Mouse (Mus musculus): ENCODE measurements around the gene Vwa8.

Vwa8 gene

GRCm38 (mm10) chr14:79144278-79145224, 295.7 kb downstream of the Vwa8 start:
- no peak for DNase-seq (ENCODE audit: low read depth, low spot score)

- no peak for DNase-seq (ENCODE audit: low read depth, low spot score)
Observed at GRCm38 (mm10) chr14:79151711-79152110, 302.9 kb downstream of the Vwa8 start.

- DNase-seq (ENCODE audit: low read depth, low spot score) = no peak
Observed at GRCm38 (mm10) chr14:79153896-79154295, 305.0 kb downstream of the Vwa8 start.

GRCm38 (mm10) chr14:79154961-79155360, 306.1 kb downstream of the Vwa8 start:
- no peak for DNase-seq (ENCODE audit: low read depth, low spot score)

- no peak for DNase-seq (ENCODE audit: low read depth, low spot score)
Observed at GRCm38 (mm10) chr14:79156526-79157411, 307.9 kb downstream of the Vwa8 start.

GRCm38 (mm10) chr14:79157451-79158218, 308.8 kb downstream of the Vwa8 start:
- DNase-seq (ENCODE audit: low read depth, low spot score) = no peak

GRCm38 (mm10) chr14:79158219-79158521, 309.3 kb downstream of the Vwa8 start:
- DNase-seq (ENCODE audit: low read depth, low spot score) = no peak

GRCm38 (mm10) chr14:79158673-79159200, 309.9 kb downstream of the Vwa8 start:
- no peak for DNase-seq (ENCODE audit: low read depth, low spot score)

GRCm38 (mm10) chr14:79159451-79159850, 310.6 kb downstream of the Vwa8 start:
- no peak for DNase-seq (ENCODE audit: low read depth, low spot score)

- no peak for DNase-seq (ENCODE audit: low read depth, low spot score)
Observed at GRCm38 (mm10) chr14:79160486-79160885, 311.6 kb downstream of the Vwa8 start.

GRCm38 (mm10) chr14:79160966-79161365, 312.1 kb downstream of the Vwa8 start:
- no peak for DNase-seq (ENCODE audit: low read depth, low spot score)

- no peak for DNase-seq (ENCODE audit: low read depth, low spot score)
Observed at GRCm38 (mm10) chr14:79161741-79162140, 312.9 kb downstream of the Vwa8 start.

GRCm38 (mm10) chr14:79162678-79163077, 313.8 kb downstream of the Vwa8 start:
- DNase-seq (ENCODE audit: low read depth, low spot score) = no peak

- DNase-seq (ENCODE audit: low read depth, low spot score) = no peak
Observed at GRCm38 (mm10) chr14:79164334-79164733, 315.5 kb downstream of the Vwa8 start.

- DNase-seq (ENCODE audit: low read depth, low spot score) = peak; percentile 57
Observed at GRCm38 (mm10) chr14:79164925-79165324, 316.1 kb downstream of the Vwa8 start.

- no peak for DNase-seq (ENCODE audit: low read depth, low spot score)
Observed at GRCm38 (mm10) chr14:79174526-79174925, 325.7 kb downstream of the Vwa8 start.

GRCm38 (mm10) chr14:79177754-79178153, 328.9 kb downstream of the Vwa8 start:
- no peak for DNase-seq (ENCODE audit: low read depth, low spot score)

- no peak for DNase-seq (ENCODE audit: low read depth, low spot score)
Observed at GRCm38 (mm10) chr14:79178247-79178646, 329.4 kb downstream of the Vwa8 start.

- no peak for DNase-seq (ENCODE audit: low read depth, low spot score)
Observed at GRCm38 (mm10) chr14:79180078-79180730, 331.4 kb downstream of the Vwa8 start.

- DNase-seq (ENCODE audit: low read depth, low spot score) = no peak
Observed at GRCm38 (mm10) chr14:79181748-79182147, 332.9 kb downstream of the Vwa8 start.

GRCm38 (mm10) chr14:79182801-79183200, 333.9 kb downstream of the Vwa8 start:
- no peak for DNase-seq (ENCODE audit: low read depth, low spot score)
